Mouse (Mus musculus) erythroblast, embryonic 14.5 days (primary cell): ENCODE data around the gene Nfatc2.

Experiments
- GATA1 ChIP-seq: IDR thresholded peaks from 2 replicates; pipeline ENCODE4 v1.6.1; 2012; ENCODE audit warnings: low read length, inconsistent platforms, mixed read lengths
- TAL1 ChIP-seq: IDR thresholded peaks from 3 replicates; pipeline ENCODE4 v1.6.1; 2012; ENCODE audit warnings: low read length, inconsistent platforms, mixed read lengths

- TF ChIP-seq GATA1 (no peak), TAL1 (no peak)
These were observed 74.0 kb downstream of the Nfatc2 start for GRCm38 (mm10) chr2:168527430-168527792.
